Mouse (Mus musculus): ENCODE results near the gene Tns3.

- no peak for TF ChIP-seq POLR2A (IDR thresholded peaks at IDR 0.05; ENCODE audit: control insufficient read depth in 1 of 2, insufficient read depth in 1 of 2, low read depth in 1 of 2, low read length in 2 of 2, poor library complexity in 1 of 2)
- no peak for TF ChIP-seq EP300 (IDR thresholded peaks at IDR 0.05; ENCODE audit: low read depth in 1 of 2, low read length in 2 of 2)
- TF ChIP-seq CTCF (IDR thresholded peaks at IDR 0.05 in 2 of 3, conservative IDR thresholded peaks at IDR 0.05 in 1 of 3; ENCODE audit: control insufficient read depth in 1 of 3, insufficient read depth in 1 of 3, low read depth in 2 of 3, low read length in 3 of 3, poor library complexity in 1 of 3, severe bottlenecking in 1 of 3): no peak
Measured at GRCm38 (mm10) chr11:8685195-8685594, 20.9 kb upstream of the Tns3 start.

All from MEL (cell line).